Mouse (Mus musculus) stomach, postnatal 0 days (tissue): ENCODE measurements around the gene Zfp488.

ENCODE experiments used
- CTCF ChIP-seq: IDR thresholded peaks from 2 replicates; pipeline ENCODE4 v1.5.1; 2016; ENCODE audit warnings: antibody characterized with exemption, low read depth, mild to moderate bottlenecking, moderate library complexity
- EP300 ChIP-seq: optimal IDR thresholded peaks from 2 replicates; pipeline ENCODE3; 2016; ENCODE audit warnings: antibody characterized with exemption

GRCm38 (mm10) chr14:33989201-33989600 is 10.6 kb upstream of the Zfp488 start:
- TF ChIP-seq CTCF: no peak
- no peak for TF ChIP-seq EP300
